Mouse (Mus musculus): ENCODE results near the gene Igf2bp1.

Gene Igf2bp1

GRCm38 (mm10) chr11:96005403-96006271, at the start of gene Igf2bp1:
Igf2bp1 (minus strand) TSS chr11:96005940.
- DNase-seq (ENCODE audit: low spot score): no peak

- no peak for DNase-seq (ENCODE audit: low spot score)
Measured at GRCm38 (mm10) chr11:96050854-96051253, 45.1 kb upstream of the Igf2bp1 start.

- no peak for DNase-seq (ENCODE audit: low spot score)
Measured at GRCm38 (mm10) chr11:96049939-96050338, 44.2 kb upstream of the Igf2bp1 start.

GRCm38 (mm10) chr11:96047469-96048373, 42.0 kb upstream of the Igf2bp1 start:
- no peak for DNase-seq (ENCODE audit: low spot score)

- DNase-seq (ENCODE audit: low spot score): no peak
Measured at GRCm38 (mm10) chr11:96046793-96047192, 41.1 kb upstream of the Igf2bp1 start.

- no peak for DNase-seq (ENCODE audit: low spot score)
Measured at GRCm38 (mm10) chr11:96046028-96046427, 40.3 kb upstream of the Igf2bp1 start.

GRCm38 (mm10) chr11:96044803-96045567, 39.2 kb upstream of the Igf2bp1 start:
- no peak for DNase-seq (ENCODE audit: low spot score)

GRCm38 (mm10) chr11:96038560-96038959, 32.8 kb upstream of the Igf2bp1 start:
- DNase-seq (ENCODE audit: low spot score): no peak

- DNase-seq (ENCODE audit: low spot score): no peak
Measured at GRCm38 (mm10) chr11:96037499-96037898, 31.8 kb upstream of the Igf2bp1 start.

- no peak for DNase-seq (ENCODE audit: low spot score)
Measured at GRCm38 (mm10) chr11:96035133-96035532, 29.4 kb upstream of the Igf2bp1 start.

GRCm38 (mm10) chr11:96034596-96035052, 28.9 kb upstream of the Igf2bp1 start, which contains the start of gene Snf8:
Snf8 (plus strand) TSS chr11:96034885.
- DNase-seq (ENCODE audit: low spot score): peak; percentile 94

GRCm38 (mm10) chr11:96034116-96034515, 28.4 kb upstream of the Igf2bp1 start:
- DNase-seq (ENCODE audit: low spot score): no peak

GRCm38 (mm10) chr11:96033264-96033663, 27.5 kb upstream of the Igf2bp1 start:
- no peak for DNase-seq (ENCODE audit: low spot score)

GRCm38 (mm10) chr11:96031701-96032100, 26.0 kb upstream of the Igf2bp1 start:
- no peak for DNase-seq (ENCODE audit: low spot score)

- no peak for DNase-seq (ENCODE audit: low spot score)
Measured at GRCm38 (mm10) chr11:96030571-96030970, 24.8 kb upstream of the Igf2bp1 start.

- no peak for DNase-seq (ENCODE audit: low spot score)
Measured at GRCm38 (mm10) chr11:96028130-96028529, 22.4 kb upstream of the Igf2bp1 start.

- DNase-seq (ENCODE audit: low spot score): no peak
Measured at GRCm38 (mm10) chr11:96020622-96021021, 14.9 kb upstream of the Igf2bp1 start.

GRCm38 (mm10) chr11:96017941-96018351, 12.2 kb upstream of the Igf2bp1 start:
- no peak for DNase-seq (ENCODE audit: low spot score)

- DNase-seq (ENCODE audit: low spot score): no peak
Measured at GRCm38 (mm10) chr11:96015421-96015820, 9.7 kb upstream of the Igf2bp1 start.

- DNase-seq (ENCODE audit: low spot score): no peak
Measured at GRCm38 (mm10) chr11:96011982-96012381, 6.2 kb upstream of the Igf2bp1 start.

GRCm38 (mm10) chr11:96008827-96009226, 3.1 kb upstream of the Igf2bp1 start:
- no peak for DNase-seq (ENCODE audit: low spot score)
